Mouse (Mus musculus) ES-Bruce4 (cell line): ENCODE results near the gene Vps26c. TPM values are rescaled to one million over a fixed set of nuclear protein-coding genes. Genes with fewer than 3 reads are reported as not detected.

Source experiments
- H3K27ac ChIP-seq: 2 replicates; pipeline ENCODE4 v1.5.1; 2012; ENCODE audit warnings: low read length, inconsistent platforms; ENCODE audit not compliant: insufficient read depth
- H3K27me3 ChIP-seq: 2 replicates; pipeline ENCODE4 v1.6.1; 2012; ENCODE audit warnings: mild to moderate bottlenecking, low read length, inconsistent platforms; ENCODE audit not compliant: control insufficient read depth, poor library complexity, insufficient read depth, severe bottlenecking
- H3K36me3 ChIP-seq: 2 replicates; pipeline ENCODE4 v1.6.1; 2012; ENCODE audit warnings: inconsistent platforms, mild to moderate bottlenecking, low read length, moderate library complexity; ENCODE audit not compliant: control insufficient read depth, poor library complexity, insufficient read depth, severe bottlenecking
- H3K4me1 ChIP-seq: one replicate; pipeline ENCODE4 v1.8.1; 2011; ENCODE audit warnings: low read length; ENCODE audit not compliant: control insufficient read depth, insufficient read depth
- H3K4me3 ChIP-seq: 2 replicates; pipeline ENCODE4 v1.5.1; 2011; ENCODE audit warnings: low read depth, mild to moderate bottlenecking, low read length
- H3K9ac ChIP-seq: 2 replicates; pipeline ENCODE4 v1.6.1; 2012; ENCODE audit warnings: low read depth, mild to moderate bottlenecking, inconsistent platforms; ENCODE audit not compliant: poor library complexity, severe bottlenecking
- H3K9me3 ChIP-seq: replicated peaks from 2 replicates; pipeline ENCODE4 v1.6.1; 2012; ENCODE audit warnings: mild to moderate bottlenecking, low read length, inconsistent platforms; ENCODE audit not compliant: control insufficient read depth, poor library complexity, insufficient read depth, severe bottlenecking
- CTCF ChIP-seq: IDR thresholded peaks from one replicate; pipeline ENCODE4 v1.8.1; 2011; ENCODE audit warnings: low read depth, low read length
- EP300 ChIP-seq: IDR thresholded peaks from 2 replicates; pipeline ENCODE4 v1.6.1; 2011; ENCODE audit warnings: low read depth, low read length; ENCODE audit not compliant: insufficient read depth
- POLR2A ChIP-seq: IDR thresholded peaks from one replicate; pipeline ENCODE4 v1.8.1; 2011; ENCODE audit warnings: low read length; ENCODE audit not compliant: insufficient read depth
- polyA plus RNA-seq: library from polyadenylated mRNA; stranded (reverse); fragments of >200 nt; gene quantifications from 2 replicates; pipeline ENCODE4 v1.2.4, GENCODE M21; 2011; ENCODE audit warnings: low read depth; ENCODE audit not compliant: missing spikeins, insufficient read depth, insufficient read length

Vps26c gene
- polyA plus RNA-seq, 1 experiment, result 38.9 TPM

DNA sequence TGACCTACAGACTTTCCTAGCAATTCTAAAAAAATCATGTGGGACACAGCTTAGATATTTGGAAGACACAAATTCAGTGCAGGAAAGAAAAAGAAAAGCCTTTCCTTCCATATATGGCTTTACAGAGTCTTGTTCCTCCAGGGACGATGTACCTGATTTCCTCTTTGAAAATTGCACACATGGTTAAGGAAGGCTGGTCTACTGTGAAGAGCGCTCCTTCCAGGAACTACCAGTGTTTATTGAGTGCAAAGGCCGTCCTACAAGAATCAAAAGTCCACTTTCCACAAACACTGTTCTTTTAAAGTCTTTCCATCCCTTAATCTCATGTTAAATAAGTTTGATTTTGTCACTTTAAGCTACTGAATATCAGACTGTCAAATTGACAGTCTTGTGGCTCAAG lies 916 bp upstream of the Vps26c start:
- Histone ChIP-seq H3K27me3 (no peaks in the 10 kb centered on the region), H3K36me3 (no peaks in the 10 kb centered on the region), H3K27ac (no peak overlapping the region), H3K9ac (peak overlapping the region; percentile 85), H3K9me3 (no peaks in the 10 kb centered on the region), H3K4me1 (no peaks in the 10 kb centered on the region), H3K4me3 (peak overlapping the region; percentile 27)
- TF ChIP-seq POLR2A (no peak), CTCF (no peak), EP300 (no peak)

DNA sequence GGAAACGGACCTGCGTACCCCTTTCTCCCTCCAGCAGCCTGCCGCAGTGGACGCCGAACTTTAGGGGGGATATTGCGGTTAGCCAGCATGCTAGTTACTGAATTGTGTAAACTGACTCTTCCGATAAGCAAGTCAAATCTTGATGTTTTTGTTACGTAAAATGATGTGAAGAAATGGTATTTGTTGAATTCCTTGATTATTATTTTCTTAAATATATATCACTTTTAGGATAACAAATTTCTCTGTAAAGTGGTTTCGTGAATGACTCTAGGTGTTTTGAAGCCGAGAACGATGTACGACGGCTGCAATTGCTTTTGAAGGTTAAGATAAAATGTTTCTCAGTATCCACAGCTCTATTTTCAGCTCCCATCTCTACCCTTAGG lies 513 bp upstream of the Vps26c start:
- no peaks in the 10 kb centered on the region for H3K27me3 ChIP-seq
- H3K27ac ChIP-seq, result peak overlapping the region; percentile 74
- TF ChIP-seq EP300 (no peak), CTCF (no peak), POLR2A (peak; percentile 5)
- no peaks in the 10 kb centered on the region for H3K9me3 ChIP-seq
- no peaks in the 10 kb centered on the region for H3K36me3 ChIP-seq
- no peaks in the 10 kb centered on the region for H3K4me1 ChIP-seq
- H3K9ac ChIP-seq, result peak overlapping the region; percentile 85
- peak overlapping the region; percentile 94 for H3K4me3 ChIP-seq

DNA sequence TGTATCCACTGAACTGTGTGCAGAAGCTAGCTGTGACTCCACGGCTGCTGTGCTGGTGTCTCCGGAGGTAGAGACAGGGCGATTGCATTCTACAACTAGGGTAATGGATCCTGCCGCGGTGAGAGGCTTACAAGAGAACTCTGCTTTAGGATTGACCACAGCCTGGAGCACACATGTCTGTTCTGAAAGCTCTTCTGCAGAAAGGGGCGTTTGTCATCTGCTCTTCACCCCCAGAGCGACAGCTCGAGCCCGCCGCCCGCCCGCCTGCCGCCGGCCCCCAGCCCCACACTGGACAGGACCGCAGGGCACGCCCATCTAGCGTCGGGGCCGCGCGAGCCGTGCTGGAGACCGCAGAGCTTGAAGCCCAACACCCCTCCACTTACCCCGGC lies 681 bp downstream of the Vps26c start:
- TF ChIP-seq POLR2A, result no peak
- Histone ChIP-seq H3K9me3 (no peaks in the 10 kb centered on the region), H3K4me3 (peak overlapping the region; percentile 98), H3K27me3 (no peaks in the 10 kb centered on the region), H3K9ac (peak overlapping the region; percentile 85), H3K27ac (peak overlapping the region; percentile 72), H3K36me3 (no peaks in the 10 kb centered on the region), H3K4me1 (no peaks in the 10 kb centered on the region)

DNA sequence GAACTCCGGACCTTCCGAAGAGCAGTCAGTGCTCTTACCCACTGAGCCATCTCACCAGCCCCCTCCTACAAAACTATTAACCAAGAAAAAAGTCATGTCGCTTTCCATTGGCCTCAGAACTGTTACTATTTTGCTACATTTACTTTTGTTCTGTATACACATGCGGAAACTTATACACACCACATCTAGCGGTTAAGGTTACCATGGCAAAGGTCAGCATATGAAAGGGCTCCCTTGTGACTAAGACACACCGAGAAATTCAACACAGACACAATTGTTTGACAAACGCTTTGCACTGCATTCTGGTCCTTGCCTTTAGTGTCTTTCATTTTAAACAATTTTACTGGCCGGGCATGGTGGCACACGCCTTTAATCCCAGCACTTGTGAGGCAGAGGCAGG lies 1.9 kb downstream of the Vps26c start:
- no peaks in the 10 kb centered on the region for H3K9me3 ChIP-seq
- TF ChIP-seq EP300 (no peak), POLR2A (no peak), CTCF (no peak)
- peak overlapping the region; percentile 85; the same call in 1 of the 2 replicates for H3K9ac ChIP-seq
- no peaks in the 10 kb centered on the region for H3K27me3 ChIP-seq
- H3K4me3 ChIP-seq, result no peak overlapping the region
- H3K27ac ChIP-seq, result no peak overlapping the region
- no peaks in the 10 kb centered on the region for H3K36me3 ChIP-seq
- H3K4me1 ChIP-seq, result no peaks in the 10 kb centered on the region

DNA sequence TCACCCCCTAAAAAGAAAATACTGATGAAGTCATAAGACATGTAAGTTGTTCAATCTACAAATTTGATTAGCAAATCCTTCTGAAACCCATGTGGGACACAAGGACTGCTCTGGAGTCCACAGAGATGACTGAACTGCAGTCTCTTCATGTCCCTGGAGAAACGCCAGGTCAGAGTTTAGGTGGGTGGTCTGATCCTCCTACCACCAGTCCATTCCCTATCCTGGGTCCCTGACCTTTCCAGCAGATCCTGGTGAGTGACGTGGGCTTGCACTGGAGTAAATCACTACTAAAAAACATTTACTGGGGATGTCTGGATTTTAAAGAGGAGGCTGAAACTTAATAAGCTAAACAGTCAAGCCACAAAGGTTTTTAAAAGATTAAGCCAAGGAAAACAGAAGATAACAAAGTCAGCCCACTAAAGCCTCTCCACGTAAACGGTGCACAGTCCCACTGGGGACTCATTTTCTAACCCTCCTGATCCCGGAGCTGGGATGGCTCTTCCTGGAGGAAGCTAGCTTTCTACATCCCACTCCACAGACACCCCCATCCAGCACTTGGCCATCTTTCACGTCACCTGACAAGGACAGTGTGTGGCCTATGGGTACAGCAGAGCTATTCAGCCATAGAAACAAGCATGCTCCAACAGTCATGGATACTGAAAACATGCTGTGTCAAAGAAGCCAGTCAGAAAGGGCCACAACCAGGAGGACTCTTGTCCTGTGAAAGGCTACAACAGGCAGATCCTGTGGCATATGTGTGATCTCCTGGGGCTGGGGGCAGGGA lies 2.8 kb downstream of the Vps26c start:
- H3K9ac ChIP-seq, result no peak overlapping the region
- H3K27me3 ChIP-seq, result no peaks in the 10 kb centered on the region
- no peaks in the 10 kb centered on the region for H3K9me3 ChIP-seq
- no peaks in the 10 kb centered on the region for H3K36me3 ChIP-seq
- TF ChIP-seq CTCF, result no peak
- H3K27ac ChIP-seq, result no peak overlapping the region
- no peaks in the 10 kb centered on the region for H3K4me1 ChIP-seq
- H3K4me3 ChIP-seq, result no peak overlapping the region

DNA sequence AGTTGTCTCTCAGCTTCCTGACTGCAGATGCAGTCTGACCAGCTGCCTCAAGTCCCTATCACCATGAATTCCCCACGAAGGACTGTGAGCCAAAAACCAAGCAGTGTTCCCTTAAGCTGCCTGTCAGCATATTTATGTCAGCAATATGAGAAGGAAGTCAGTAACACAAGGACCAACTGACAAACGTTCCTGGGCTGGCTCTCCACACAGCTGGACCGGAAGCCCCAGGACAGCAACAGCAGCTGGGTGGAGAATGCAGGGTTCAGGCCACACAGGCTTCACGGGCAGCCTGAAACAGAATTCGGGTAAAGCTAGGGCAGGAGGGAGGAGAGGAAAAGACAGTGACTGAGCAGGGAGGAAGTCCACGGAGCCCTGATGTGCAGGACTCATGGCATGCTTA lies 7.6 kb downstream of the Vps26c start:
- no peaks in the 10 kb centered on the region for H3K4me1 ChIP-seq
- no peak overlapping the region for H3K9ac ChIP-seq
- H3K9me3 ChIP-seq, result no peaks in the 10 kb centered on the region
- no peak overlapping the region for H3K4me3 ChIP-seq
- no peak for TF ChIP-seq POLR2A
- no peak overlapping the region for H3K27ac ChIP-seq
- H3K27me3 ChIP-seq, result no peaks in the 10 kb centered on the region
- H3K36me3 ChIP-seq, result no peaks in the 10 kb centered on the region

DNA sequence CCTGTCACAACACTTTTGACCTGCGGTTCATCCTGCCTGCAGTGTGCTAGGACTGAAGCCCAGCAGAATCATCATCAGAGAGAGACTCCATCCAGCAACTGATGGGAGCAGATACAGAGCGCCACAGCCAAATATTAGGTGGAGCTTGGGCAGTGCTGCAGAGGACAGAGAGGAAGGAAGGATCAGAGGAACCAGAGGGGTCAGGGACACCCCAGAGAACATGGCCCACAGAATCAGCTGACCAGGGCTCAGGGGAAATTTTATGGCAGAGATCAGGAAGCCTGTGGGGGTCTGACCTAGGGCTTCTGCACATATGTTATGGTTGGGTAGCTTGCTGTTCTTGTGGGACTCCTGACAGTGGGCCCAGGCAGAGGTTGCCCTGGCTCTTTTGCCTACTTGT lies 9.0 kb downstream of the Vps26c start:
- H3K27me3 ChIP-seq, result no peaks in the 10 kb centered on the region
- no peaks in the 10 kb centered on the region for H3K9me3 ChIP-seq
- no peak overlapping the region for H3K9ac ChIP-seq
- TF ChIP-seq CTCF (no peak), EP300 (no peak), POLR2A (no peak)
- H3K4me3 ChIP-seq, result no peak overlapping the region
- no peaks in the 10 kb centered on the region for H3K36me3 ChIP-seq
- H3K27ac ChIP-seq, result no peak overlapping the region
- H3K4me1 ChIP-seq, result no peaks in the 10 kb centered on the region
